Mouse (Mus musculus): Measurements from ENCODE around the gene Utrn.
"Not testable (repeated sequence)": the region's sequence is repeated elsewhere in the genome, so short reads cannot be mapped to it uniquely, and the experiment has no call there.

The Utrn gene

DNA sequence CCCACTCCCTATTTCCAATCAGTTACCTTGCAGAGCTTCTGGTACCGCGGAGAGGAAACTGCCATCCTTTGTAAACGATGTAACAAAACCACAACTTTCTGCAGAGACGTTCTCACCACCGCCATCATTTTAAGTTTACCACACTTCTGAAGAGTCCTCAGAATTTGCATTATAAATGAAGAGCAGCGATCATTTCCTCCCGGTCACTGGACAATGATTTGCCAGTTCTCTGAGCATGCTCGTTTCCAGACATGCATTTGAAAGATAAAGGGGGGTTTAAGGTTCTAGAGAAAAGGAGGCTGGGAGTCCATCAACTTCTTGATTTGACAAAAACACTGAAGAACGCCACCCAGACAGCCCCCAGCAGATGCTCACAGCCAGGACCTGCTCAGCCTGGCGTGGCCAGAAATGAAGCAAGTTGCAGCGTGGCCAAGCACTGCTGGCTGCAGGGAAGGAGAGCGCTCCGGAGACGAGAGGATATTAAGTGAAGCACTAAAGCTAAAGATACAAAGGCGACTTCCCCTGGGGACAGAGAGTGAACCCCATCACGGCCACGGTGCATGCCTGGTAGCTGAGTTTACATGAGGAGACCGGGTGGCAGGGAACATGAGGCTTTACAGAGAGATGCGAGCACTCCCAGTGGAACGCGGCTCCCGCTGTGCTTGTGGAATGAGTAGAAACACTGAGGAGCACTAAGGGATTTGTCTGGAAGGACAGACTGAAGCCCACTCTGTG, 254.5 kb downstream of the Utrn start:
- intact Hi-C loops (cut with DNase I), result loop anchor here (10.0 kb wide), 4 partner anchors 130 to 1160 kb away; no protein-coding TSS in a partner anchor

DNA sequence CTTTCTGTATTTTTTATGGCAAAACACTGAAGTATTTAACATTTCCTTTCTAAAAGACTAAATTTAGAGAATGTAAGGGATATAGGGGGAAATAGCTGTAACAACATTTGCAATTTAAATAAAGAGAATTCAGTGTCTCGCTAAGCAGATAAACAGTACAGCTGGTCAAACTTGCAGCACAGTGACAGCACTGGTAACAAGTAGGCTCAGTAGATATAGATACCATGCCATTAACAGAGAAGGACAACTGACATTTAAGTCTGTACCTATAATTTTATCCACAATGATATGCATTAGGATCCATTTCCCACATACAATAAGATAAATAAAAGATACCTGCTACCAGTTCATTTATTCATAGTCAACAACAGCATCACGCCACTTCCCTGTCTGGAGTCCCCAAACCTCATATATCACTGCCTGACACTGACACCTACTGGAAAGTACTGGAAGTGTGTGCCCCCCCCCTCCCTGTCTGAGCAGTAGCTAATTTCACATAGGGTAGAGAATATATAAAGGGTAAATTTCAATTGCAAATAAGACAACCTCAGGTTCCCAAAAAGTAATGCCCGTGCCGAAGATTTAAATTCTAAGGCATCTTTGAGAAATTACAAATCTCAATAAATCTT, 256.8 kb downstream of the Utrn start:
- intact Hi-C loops (cut with DNase I), result loop anchor here (10.0 kb wide), 4 partner anchors 128 to 1158 kb away; no protein-coding TSS in a partner anchor

DNA sequence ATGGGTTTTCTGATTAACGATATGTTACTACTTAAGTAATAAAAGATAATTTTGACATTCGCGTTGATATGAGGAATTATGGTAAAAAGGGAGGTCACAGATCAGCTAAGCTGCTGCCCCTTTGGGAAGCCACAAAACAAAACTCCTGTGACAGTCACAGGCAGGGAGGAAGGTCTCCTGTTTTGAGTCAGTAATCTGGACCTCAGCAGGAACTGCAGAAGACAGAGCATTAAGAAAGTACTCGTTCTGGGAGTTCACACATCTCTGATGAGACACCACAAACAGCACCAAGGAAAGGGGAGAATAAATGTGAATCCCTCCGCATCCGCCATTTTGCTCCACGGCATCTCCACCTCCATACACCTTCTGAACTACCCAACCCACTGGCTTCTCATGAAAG, 259.3 kb downstream of the Utrn start:
- intact Hi-C loops (cut with DNase I), result loop anchor here (10.0 kb wide), 4 partner anchors 125 to 1155 kb away; no protein-coding TSS in a partner anchor

DNA sequence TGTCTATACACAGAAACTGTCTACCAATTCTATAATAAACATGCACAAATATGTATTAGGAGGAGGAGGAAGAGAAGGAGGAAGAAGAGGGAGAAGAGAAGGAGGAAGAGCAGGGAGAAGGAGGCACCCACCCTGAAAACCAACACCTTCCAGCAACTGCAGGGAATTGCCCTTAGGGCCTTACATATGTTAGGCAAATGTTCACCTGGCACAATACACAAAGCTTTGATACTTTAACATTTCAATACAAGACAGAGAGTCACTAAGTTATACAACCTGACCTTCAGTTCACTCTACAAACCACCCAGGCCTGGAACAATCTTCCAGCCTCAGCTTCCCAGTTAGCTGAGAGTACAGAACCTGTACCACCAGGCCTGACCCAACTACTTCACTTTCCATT, 260.5 kb downstream of the Utrn start:
- intact Hi-C loops (cut with DNase I), result no loop called here

DNA sequence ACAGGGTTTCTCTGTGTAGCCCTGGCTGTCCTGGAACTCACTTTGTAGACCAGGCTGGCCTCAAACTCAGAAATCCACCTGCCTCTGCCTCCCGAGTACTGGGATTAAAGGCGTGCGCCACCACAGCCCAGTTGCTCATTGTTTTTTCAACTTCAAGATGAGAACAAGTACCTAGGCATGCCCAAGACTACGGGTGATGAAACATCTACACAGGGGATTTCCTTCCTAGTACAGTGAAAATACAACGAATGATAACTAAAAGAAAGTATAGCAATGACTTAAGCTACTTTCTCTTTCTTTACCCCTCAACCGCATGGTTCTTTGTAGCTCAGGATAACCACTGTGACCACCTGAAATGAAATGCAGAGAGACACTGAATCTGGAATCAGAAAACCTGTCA, 262.0 kb downstream of the Utrn start:
- intact Hi-C loops (cut with DNase I), result not testable (repeated sequence)

DNA sequence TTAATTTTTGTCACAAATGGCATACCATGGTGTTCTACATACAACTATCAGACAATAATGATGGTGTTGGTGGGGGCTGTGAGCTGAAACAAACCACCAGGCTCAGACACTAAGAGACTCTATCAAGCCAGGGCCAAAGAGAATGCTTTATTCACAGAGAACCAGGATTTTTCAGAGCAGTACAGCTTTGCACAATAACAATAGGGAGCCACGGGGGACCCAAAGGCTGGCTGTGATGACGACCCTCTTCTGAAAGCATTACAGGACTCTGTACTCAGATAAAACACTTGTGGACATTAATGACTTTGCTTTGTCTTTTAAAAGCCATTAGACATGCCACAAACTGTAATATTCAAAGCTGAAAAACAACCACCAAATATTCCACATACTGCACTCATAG, 273.8 kb downstream of the Utrn start:
- intact Hi-C loops (cut with DNase I), result no loop called here

DNA sequence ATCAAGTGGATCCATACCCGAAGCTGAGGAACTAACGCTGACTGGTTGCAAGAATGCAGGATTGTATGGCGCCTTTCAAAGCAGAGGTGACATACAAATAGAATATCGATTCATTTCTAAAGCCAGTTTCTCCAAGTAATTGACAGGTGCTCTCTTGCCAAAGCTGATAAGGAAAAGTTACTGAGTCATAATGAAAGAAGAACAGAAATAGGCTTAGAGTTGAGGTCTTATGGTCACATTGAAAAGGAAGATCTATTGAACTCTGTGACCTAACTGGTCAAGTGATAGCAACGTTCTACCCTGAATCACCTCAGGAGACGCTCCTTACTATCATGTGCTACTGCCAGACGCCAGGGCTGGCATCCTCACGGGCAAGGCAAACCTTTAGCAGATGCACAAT, 274.2 kb downstream of the Utrn start:
- intact Hi-C loops (cut with DNase I), result no loop called here

DNA sequence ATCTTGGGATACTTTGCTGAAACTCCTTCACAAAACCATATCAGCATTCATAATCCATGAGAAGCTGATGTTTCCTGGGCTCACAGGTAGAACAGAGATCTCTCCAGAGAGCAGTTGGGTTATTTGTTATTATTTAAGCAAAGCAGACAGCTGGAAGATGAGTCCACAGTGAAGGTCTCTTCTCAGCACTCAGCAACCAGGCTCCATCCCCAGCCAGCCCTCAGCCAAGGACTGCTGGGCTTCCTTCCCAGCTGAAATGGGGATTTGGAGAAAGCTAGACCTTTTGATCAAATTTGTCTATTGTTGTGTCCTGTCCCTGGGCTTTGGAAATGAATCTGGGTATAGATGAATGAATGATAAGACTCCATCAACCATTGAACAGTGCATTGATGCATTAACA, 276.1 kb downstream of the Utrn start:
- intact Hi-C loops (cut with DNase I), result no loop called here

DNA sequence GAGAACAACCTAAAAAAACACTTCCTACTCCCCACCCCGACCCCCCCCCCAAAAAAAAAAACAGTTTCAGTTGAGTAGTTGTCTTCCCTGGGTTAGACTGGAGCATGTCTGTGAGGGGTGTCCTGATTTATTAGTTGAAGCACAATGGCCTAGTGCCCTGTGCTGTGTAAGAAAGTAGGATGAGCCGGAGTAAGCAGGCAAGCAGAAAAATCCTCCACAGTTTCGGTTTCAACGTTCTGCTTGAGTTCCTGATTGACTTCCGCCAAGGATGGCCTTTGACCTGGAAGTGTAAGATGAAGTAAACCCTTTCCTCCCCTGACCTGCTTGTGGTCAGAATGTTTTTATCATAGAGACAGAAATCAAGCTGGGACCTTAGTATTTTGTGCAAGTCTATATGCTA, 277.2 kb downstream of the Utrn start:
- intact Hi-C loops (cut with DNase I), result no loop called here

DNA sequence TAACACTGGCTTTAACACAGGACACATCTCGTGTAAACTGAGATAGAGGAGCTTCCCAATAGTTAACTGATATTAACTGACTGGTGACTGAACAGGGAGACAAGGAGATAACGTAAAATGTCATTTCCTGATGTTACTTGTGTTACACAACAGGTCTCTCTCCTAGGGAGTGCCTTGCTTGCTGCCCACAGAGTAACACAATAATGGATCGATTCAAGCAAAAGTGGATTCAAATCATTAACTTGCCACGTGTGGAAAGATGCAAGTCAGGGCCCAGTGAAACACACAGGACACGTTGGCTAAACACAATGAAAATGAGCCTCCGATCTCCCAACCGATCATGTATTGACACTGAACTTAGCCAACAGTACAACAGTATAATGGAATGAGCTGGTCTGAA, 281.1 kb downstream of the Utrn start:
- intact Hi-C loops (cut with DNase I), result no loop called here

DNA sequence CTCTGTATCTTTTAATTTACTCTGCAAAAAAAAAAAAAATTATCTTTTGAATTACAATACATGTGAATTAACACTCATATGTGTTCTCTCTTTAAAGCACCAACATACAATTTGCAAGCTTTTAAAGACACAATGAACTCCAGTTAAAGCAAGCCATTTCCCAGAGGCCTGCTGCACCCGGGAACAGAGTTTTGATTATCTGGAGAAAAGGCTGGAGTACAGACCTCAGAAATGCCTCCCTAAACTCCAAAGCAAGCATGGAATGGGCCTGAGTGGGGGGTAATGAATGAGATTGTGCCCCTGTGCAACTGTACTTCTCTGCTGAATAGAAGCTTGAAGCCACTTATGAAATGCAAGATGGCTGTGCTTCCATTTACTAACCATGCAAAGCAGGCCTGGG, 281.8 kb downstream of the Utrn start:
- intact Hi-C loops (cut with DNase I), result no loop called here

DNA sequence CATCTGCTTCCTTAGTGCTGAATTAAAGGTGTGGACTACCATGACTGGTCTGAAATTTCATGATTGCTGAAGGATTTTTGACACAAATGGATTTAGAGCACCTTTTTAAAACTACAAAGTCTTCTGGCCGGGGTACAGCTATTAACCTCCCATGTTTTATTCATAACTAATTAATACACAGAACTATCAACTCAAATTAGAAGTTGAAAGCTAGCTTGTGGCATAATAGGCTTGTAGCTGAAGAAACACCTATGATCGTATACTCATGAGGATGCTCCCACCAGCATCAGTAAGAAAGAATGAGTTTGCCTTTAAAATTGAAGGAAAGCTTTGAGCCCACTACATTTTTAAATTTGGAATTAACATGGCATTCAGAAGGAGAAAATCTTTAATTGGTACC, 282.3 kb downstream of the Utrn start:
- intact Hi-C loops (cut with DNase I), result no loop called here

DNA sequence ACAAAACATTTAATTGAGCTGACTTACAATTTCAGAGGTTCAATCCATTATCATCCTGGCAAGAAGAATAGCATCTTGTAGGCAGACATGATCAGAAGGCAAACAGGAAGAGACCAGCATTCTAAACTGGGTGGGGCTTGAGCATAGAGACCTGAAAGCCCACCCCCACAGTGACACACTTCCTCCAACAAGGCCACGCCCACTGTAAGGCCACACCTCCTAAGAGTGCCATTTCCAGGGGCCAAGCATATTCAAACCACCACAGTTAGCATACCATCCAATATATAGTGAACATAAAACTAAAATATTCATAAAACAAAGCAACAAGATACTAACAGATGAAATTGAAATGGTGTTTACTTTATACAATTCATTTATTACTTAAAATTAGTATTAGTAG, 283.0 kb downstream of the Utrn start:
- intact Hi-C loops (cut with DNase I), result no loop called here

DNA sequence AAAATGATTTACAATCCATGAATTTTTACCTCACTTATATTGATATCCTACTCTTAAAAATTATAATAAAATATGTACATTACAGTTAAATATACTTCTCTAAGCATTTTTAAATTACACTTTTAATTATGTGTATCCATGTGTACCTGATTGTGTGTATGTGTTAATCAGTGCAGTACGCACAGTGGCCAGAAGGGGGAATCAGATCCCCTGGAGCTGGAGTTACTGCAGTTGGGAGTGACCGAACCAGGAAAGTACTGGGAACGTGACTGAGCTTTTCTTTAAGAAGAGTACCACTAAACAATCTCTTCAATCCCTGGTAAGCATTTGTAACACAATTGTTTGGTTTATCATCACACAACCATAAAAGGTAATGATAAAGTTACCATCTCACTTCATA, 285.7 kb downstream of the Utrn start:
- intact Hi-C loops (cut with DNase I), result no loop called here

DNA sequence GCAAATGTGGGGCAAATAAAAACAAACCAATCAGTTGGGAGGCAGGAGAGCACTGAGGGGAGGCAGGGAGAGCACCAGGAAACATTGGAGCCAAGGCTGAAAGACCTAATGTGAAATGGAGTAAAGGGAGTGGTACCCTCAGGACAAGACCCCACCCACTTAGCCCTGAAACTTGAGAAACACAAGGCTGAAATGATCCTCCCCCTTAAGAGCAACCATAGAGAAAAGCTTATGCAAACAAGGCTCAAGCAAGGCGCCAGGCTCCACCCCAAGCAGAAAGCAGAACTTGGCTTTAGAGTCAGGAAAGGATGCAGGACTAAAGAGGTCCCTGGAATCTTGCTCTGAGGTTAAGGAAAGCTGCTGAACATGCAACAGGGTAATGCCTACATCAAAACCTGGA, 290.1 kb downstream of the Utrn start:
- intact Hi-C loops (cut with DNase I), result no loop called here

DNA sequence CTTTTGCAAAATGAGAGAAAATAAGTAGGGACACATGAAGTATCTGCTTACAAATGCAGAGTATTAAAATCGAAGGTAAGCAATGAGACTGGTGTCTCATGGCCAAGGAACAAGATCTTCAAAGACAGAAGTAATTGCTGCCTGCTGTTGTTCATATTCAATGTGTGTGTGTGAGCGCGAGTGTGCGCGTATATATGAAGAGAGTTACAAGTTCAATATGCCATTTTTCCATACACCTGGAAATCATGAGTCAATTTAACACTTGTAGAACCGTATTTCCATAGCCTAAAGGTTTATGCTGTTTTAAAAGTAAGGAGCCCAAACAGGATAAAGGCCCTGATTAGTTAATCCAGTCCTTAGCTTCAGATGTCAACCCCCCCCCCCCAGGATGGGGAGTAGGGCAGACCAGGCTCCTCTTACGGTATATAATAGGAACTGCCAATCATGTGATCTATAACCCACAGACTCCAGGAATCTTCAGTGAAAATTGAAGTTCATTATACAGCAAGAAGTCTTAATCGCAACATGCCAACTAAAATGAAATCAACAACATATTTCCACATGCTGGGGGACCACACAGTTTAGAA, 293.2 kb downstream of the Utrn start:
- intact Hi-C loops (cut with DNase I), result no loop called here

DNA sequence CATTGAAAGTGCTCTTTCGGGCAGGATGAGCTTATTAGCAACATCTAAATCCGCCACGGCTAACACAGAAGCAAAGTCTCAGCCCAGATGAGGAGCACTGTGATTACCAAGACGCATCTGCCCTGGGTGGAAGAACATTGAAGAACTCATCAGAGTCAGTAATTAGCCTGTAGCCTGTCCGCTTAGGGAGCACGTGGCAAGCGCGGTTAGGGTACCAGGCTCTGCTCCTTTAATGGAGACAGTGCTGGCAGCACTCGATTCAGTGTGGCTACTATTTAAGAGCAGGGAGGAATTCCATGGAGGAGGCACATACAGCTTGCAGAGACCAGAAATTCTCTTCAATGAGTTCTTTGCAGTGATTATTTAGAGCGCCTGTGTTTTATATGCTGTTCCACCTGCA, 294.4 kb downstream of the Utrn start:
- intact Hi-C loops (cut with DNase I), result no loop called here

DNA sequence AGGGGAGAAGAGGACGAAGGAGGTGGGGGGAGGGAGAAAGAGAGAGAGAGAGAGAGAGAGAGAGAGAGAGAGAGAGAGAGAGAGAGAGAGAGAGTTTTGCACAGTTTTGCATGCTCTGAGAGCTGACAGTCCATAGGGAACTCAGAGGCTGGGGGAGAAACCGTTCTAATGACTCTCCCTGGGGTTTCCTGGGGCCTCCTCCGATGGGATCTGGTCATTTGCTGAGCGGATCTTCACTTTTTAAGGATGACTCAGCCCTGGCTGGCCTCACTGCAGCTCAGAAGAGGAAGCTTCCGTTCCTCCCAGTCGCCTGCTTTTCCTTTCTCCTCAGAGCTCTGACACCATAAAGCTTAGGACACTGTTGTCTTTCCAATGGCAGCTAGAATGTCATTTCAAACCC, 295.6 kb downstream of the Utrn start:
- intact Hi-C loops (cut with DNase I), result no loop called here

DNA sequence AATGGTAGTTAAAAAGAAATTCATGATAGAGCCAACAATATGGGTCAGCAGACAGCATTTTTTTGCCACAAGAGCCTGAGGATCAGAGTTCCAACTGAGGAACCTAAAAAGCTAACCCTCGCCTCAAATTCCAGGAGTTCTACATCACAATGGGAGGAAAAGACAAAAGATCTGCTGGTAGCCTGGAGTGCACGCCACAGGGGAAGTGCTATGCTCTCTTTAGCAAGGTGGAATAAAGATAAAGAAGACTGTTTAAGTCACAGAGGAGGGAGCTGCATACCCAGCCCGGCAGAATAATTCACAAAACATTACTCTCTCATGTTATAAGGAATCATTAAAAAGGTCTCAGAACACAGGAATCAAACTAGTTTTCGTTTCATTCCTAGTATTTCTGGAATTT, 296.4 kb downstream of the Utrn start:
- intact Hi-C loops (cut with DNase I), result no loop called here

DNA sequence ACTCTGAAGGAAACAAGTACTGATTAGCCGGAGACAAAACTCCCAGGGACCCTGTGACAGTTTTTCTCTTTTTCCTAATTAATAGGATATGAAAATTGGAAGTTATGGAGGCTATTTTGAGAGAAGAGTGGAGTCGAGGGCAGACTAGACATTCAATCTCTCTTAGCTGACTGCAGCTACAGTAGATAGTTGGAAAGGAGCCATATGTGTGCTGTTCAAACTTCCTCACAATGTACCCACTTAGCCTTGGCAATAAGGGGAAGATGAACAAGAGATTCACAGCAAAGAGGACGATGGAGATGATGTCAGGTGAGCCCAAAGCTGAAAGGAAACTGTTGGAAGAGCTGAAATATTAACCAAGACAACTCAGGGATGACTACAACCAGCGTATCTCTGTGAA, 304.7 kb downstream of the Utrn start:
- intact Hi-C loops (cut with DNase I), result no loop called here

DNA sequence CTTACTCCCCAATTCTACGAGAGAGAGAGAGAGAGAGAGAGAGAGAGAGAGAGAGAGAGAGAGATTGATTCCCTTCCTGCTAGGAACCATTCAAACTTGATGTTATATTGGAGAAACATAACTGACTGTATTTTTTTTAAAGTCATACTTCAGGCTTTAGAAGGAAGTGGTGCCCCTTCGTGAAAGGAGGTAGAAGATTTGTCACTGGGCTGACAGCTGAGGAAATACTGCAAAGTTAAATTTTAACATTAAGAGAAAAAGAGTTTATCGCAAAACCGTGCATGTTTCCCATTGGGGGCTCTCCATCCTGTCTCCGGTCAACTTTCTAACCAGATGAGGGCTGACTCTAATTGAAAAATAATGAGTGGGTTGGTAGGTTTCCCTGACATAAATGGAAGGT, 310.4 kb downstream of the Utrn start:
- intact Hi-C loops (cut with DNase I), result no loop called here

DNA sequence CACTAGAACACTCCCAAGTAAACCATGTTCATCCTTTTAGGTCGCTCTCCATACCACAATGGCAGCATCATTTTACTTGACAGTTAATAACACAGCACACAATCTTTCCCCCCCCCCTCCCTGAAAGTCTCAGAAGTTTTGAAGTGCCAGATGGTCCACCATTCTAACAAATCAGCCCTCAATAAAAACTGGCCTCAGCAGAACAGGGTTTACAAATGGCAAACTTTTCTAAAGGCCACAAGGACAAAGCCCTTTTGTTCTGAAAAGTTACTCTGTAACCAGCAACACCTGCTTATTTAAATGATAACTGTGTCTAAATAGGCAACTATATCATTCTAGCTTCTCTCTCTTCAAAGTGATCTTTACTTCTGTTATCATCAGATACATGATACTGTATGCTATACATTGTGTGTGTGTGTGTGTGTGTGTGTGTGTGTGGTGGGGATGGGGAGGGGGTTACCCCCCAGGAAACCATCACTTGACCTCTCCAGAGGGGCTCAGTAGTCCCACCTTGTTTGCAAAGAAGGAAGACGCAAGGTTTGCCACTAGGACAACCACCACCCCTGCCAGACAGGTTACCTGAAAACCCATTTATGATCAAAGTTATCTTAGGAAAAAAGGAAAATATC, 315.0 kb downstream of the Utrn start:
- intact Hi-C loops (cut with DNase I), result no loop called here
